Mouse (Mus musculus) G1E (cell line): ENCODE data around the gene Plxna4.

Experiments used
- CTCF ChIP-seq: IDR thresholded peaks from 2 replicates; pipeline ENCODE4 v1.5.1; 2012; ENCODE audit warnings: low read depth, low read length, inconsistent platforms, mixed read lengths
- GATA1 ChIP-seq: IDR thresholded peaks from 2 replicates; pipeline ENCODE4 v1.6.1; 2012; ENCODE audit warnings: borderline replicate concordance, low read length, inconsistent platforms, mixed read lengths
- GATA2 ChIP-seq: IDR thresholded peaks from 2 replicates; pipeline ENCODE4 v1.6.1; 2012; ENCODE audit warnings: low read depth, low read length, inconsistent platforms, borderline replicate concordance

DNA sequence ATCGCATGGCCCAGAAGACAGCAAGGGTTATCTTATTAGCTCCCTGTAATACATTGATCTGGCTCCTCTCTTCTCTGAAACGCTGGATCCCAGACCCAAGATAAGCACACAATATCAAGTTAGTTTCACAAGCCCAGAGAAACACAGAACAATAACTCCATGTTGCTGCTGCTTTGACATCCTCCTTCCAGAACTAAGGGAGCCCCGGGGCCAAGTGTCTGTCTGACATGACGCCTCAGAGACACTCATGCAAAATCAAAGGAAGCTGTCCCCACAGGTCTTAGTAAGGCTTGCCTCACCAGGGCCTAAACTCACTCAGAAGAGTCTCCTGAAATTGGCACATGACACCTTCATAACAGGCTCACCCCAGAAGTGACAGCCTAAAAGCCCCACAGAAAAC lies 1.6 kb upstream of the Plxna4 start:
- TF ChIP-seq CTCF (no peak), GATA1 (no peak), GATA2 (no peak)
